Mouse (Mus musculus) myocyte (in vitro differentiated cells): Measurements from ENCODE around the gene Olfr1009.

Experiments used
- E2F4 ChIP-seq: IDR thresholded peaks from one replicate; pipeline ENCODE4 v1.6.1; 2011; ENCODE audit warnings: mild to moderate bottlenecking, control low read depth, moderate library complexity; ENCODE audit not compliant: insufficient read depth
- MAX ChIP-seq: IDR thresholded peaks from one replicate; pipeline ENCODE4 v1.6.1; 2011; ENCODE audit warnings: low read depth, mild to moderate bottlenecking, control low read depth
- MYOG ChIP-seq, 3 experiments: IDR thresholded peaks; one replicate each; pipeline ENCODE4 v1.6.1; 2011; ENCODE audit warnings: control low read depth in 2 of 3, low read depth in 2 of 3, mild to moderate bottlenecking in 2 of 3; ENCODE audit not compliant: insufficient read length in 2 of 3, control insufficient read depth in 1 of 3, insufficient read depth in 1 of 3
- POLR2A ChIP-seq: IDR thresholded peaks from one replicate; pipeline ENCODE4 v1.6.1; 2011; ENCODE audit warnings: low read depth, mild to moderate bottlenecking, control low read depth, moderate library complexity; ENCODE audit not compliant: insufficient read length
- POLR2AphosphoS2 ChIP-seq: IDR thresholded peaks from one replicate; pipeline ENCODE4 v1.6.1; 2011; ENCODE audit warnings: low read depth, control low read depth; ENCODE audit not compliant: insufficient read length
- REST ChIP-seq: IDR thresholded peaks from one replicate; pipeline ENCODE4 v1.6.1; 2011; ENCODE audit warnings: mild to moderate bottlenecking, control low read depth, moderate library complexity; ENCODE audit not compliant: insufficient read depth, insufficient read length
- USF1 ChIP-seq: IDR thresholded peaks from one replicate; pipeline ENCODE4 v1.6.1; 2011; ENCODE audit warnings: low read depth, mild to moderate bottlenecking, control low read depth, moderate library complexity

GRCm38 (mm10) chr2:85772413-85772812 is 57.2 kb downstream of the Olfr1009 start, which contains the start of gene Olfr1014:
- no peak for TF ChIP-seq POLR2AphosphoS2
- TF ChIP-seq REST, result no peak
- TF ChIP-seq MAX, result no peak
- no peak for TF ChIP-seq POLR2A
- TF ChIP-seq USF1, result no peak
- TF ChIP-seq MYOG (IDR thresholded peaks at IDR 0.05; ENCODE audit: control insufficient read depth in 1 of 3, insufficient read depth in 1 of 3, insufficient read length in 2 of 3, low read depth in 2 of 3), result no peak
- no peak for TF ChIP-seq E2F4
